Mouse (Mus musculus) G1E (cell line): Measurements from ENCODE around the gene Sqor.

Experiments used
- CTCF ChIP-seq: IDR thresholded peaks from 2 replicates; pipeline ENCODE4 v1.5.1; 2012; ENCODE audit warnings: low read depth, low read length, inconsistent platforms, mixed read lengths
- GATA1 ChIP-seq: IDR thresholded peaks from 2 replicates; pipeline ENCODE4 v1.6.1; 2012; ENCODE audit warnings: borderline replicate concordance, low read length, inconsistent platforms, mixed read lengths
- TAL1 ChIP-seq: conservative IDR thresholded peaks from 2 replicates; pipeline ENCODE4 v1.6.1; 2012; ENCODE audit warnings: low read depth, low read length, inconsistent platforms, mixed read lengths

GRCm38 (mm10) chr2:122816986-122817385 lies 51.9 kb downstream of the Sqor start:
- TF ChIP-seq CTCF (no peak), TAL1 (no peak), GATA1 (no peak)
